Mouse (Mus musculus) forebrain, embryonic 14.5 days (tissue): ENCODE measurements around the gene Pla2g4e. TPM values are rescaled to one million over a fixed set of nuclear protein-coding genes. Genes with fewer than 3 reads are reported as not detected.

Source experiments
- ATAC-seq: fragments of 200-750 bp; cut with Nextera tagmentation; 2 replicates; pipeline ENCODE4 v1.8.0; 2017; ENCODE audit warnings: mild to moderate bottlenecking, moderate library complexity
- DNase-seq: peaks from one replicate; pipeline ENCODE4 v3.0.0-alpha.2; 2015; ENCODE audit warnings: low spot score
- H3K27ac ChIP-seq: fragments of 300-500 bp; sonication (generic); 2 replicates; pipeline ENCODE4 v1.5.1; 2014; ENCODE audit warnings: low read depth, mild to moderate bottlenecking, control low read depth, low read length, moderate library complexity
- H3K27me3 ChIP-seq: fragments of 300-500 bp; sonication (generic); replicated peaks from 2 replicates; pipeline ENCODE4 v1.6.1; 2014; ENCODE audit warnings: low read length, control low read depth, mixed read lengths; ENCODE audit not compliant: control insufficient read depth, insufficient read depth
- H3K36me3 ChIP-seq: fragments of 300-500 bp; sonication (generic); 2 replicates; pipeline ENCODE4 v1.6.1; 2014; ENCODE audit warnings: low read length, control low read depth; ENCODE audit not compliant: control insufficient read depth, insufficient read depth
- H3K4me1 ChIP-seq: fragments of 300-500 bp; sonication (generic); 2 replicates; pipeline ENCODE4 v1.6.1; 2014; ENCODE audit warnings: antibody characterized with exemption, low read length, control low read depth; ENCODE audit not compliant: control insufficient read depth, insufficient read depth
- H3K4me2 ChIP-seq: fragments of 300-500 bp; sonication (generic); 2 replicates; pipeline ENCODE4 v1.6.1; 2014; ENCODE audit warnings: mild to moderate bottlenecking, control low read depth, low read length
- H3K4me3 ChIP-seq: fragments of 300-500 bp; sonication (generic); 2 replicates; pipeline ENCODE4 v1.5.1; 2014; ENCODE audit warnings: low read depth, low read length, control low read depth
- H3K9ac ChIP-seq: fragments of 300-500 bp; sonication (generic); 2 replicates; pipeline ENCODE4 v1.6.1; 2014; ENCODE audit warnings: mild to moderate bottlenecking, low read length, control low read depth, moderate library complexity
- H3K9me3 ChIP-seq: fragments of 300-500 bp; sonication (generic); replicated peaks from 2 replicates; pipeline ENCODE4 v1.6.1; 2016; ENCODE audit warnings: low read length, control low read depth, mixed read lengths; ENCODE audit not compliant: control insufficient read depth
- WGBS: fragments of 180-500 bp; shearing (Covaris S2); extraction: QIAGEN DNeasy Blood & Tissue Kit; methylation state at CpG from one replicate; pipeline ENCODE4 v1.1.7; 2014; 5-methylcytosine and 5-hydroxymethylcytosine counted together
- polyA plus RNA-seq: library from polyadenylated mRNA; unstranded; fragments of >200 nt; fragmentation: Nextera tagmentation; extraction: Ambion mirVana; gene quantifications from 2 replicates; pipeline ENCODE4 v1.2.1, GENCODE M21; 2014

Pla2g4e gene
- polyA plus RNA-seq, 1 experiment from 2014 or later, result 1.1 TPM

- no peak overlapping the region for H3K4me3 ChIP-seq
- H3K4me1 ChIP-seq, result no peaks in the 10 kb centered on the region
- no peaks in the 10 kb centered on the region for H3K36me3 ChIP-seq
- H3K27me3 ChIP-seq, result no peaks in the 10 kb centered on the region
- ATAC-seq, result no peak
- H3K9me3 ChIP-seq, result no peaks in the 10 kb centered on the region
- H3K9ac ChIP-seq, result no peak overlapping the region
- H3K27ac ChIP-seq, result no peak overlapping the region
- 24% methylated on average over 10 of the region's 10 CpGs for WGBS
- no peak overlapping the region for H3K4me2 ChIP-seq
- peak; percentile 52 for DNase-seq
These were observed 71.4 kb downstream of the Pla2g4e start for GRCm38 (mm10) chr2:120173718-120174117.

- Histone ChIP-seq H3K4me1 (no peaks in the 10 kb centered on the region), H3K9ac (no peak overlapping the region), H3K4me2 (no peak overlapping the region), H3K27me3 (no peaks in the 10 kb centered on the region), H3K4me3 (no peak overlapping the region), H3K9me3 (no peaks in the 10 kb centered on the region), H3K27ac (no peak overlapping the region), H3K36me3 (no peaks in the 10 kb centered on the region)
- DNase-seq, result no peak
- WGBS, result 92% methylated on average over 7 of the region's 7 CpGs
- no peak for ATAC-seq
These were observed 73.8 kb downstream of the Pla2g4e start for GRCm38 (mm10) chr2:120171362-120171761.

GRCm38 (mm10) chr2:120170726-120171125, 74.4 kb downstream of the Pla2g4e start:
- Histone ChIP-seq H3K4me1 (no peaks in the 10 kb centered on the region), H3K4me3 (no peak overlapping the region), H3K9ac (no peak overlapping the region), H3K9me3 (no peaks in the 10 kb centered on the region), H3K27me3 (no peaks in the 10 kb centered on the region), H3K36me3 (no peaks in the 10 kb centered on the region), H3K27ac (no peak overlapping the region), H3K4me2 (no peak overlapping the region)
- WGBS, result 48% methylated on average over 1 of the region's 1 CpGs
- peak; percentile 43 for DNase-seq
- no peak for ATAC-seq

- no peak overlapping the region for H3K27ac ChIP-seq
- no peaks in the 10 kb centered on the region for H3K4me1 ChIP-seq
- H3K4me3 ChIP-seq, result no peak overlapping the region
- no peaks in the 10 kb centered on the region for H3K9me3 ChIP-seq
- no peak for DNase-seq
- ATAC-seq, result no peak
- no peak overlapping the region for H3K4me2 ChIP-seq
- H3K36me3 ChIP-seq, result no peaks in the 10 kb centered on the region
- 85% methylated on average over 3 of the region's 3 CpGs for WGBS
- H3K9ac ChIP-seq, result no peak overlapping the region
- no peaks in the 10 kb centered on the region for H3K27me3 ChIP-seq
These were observed 75.8 kb downstream of the Pla2g4e start for GRCm38 (mm10) chr2:120169382-120169781.

- Histone ChIP-seq H3K9me3 (no peaks in the 10 kb centered on the region), H3K9ac (no peak overlapping the region), H3K4me2 (no peak overlapping the region), H3K4me1 (no peaks in the 10 kb centered on the region), H3K27ac (no peak overlapping the region), H3K27me3 (no peaks in the 10 kb centered on the region), H3K36me3 (no peaks in the 10 kb centered on the region), H3K4me3 (no peak overlapping the region)
- DNase-seq (no peak), ATAC-seq (no peak)
- 92% methylated on average over 8 of the region's 8 CpGs for WGBS
These were observed 77.4 kb downstream of the Pla2g4e start for GRCm38 (mm10) chr2:120167763-120168162.

GRCm38 (mm10) chr2:120165474-120165873, 79.7 kb downstream of the Pla2g4e start:
- 80% methylated on average over 10 of the region's 10 CpGs for WGBS
- no peak for ATAC-seq
- H3K4me1 ChIP-seq, result no peaks in the 10 kb centered on the region
- no peak overlapping the region for H3K9ac ChIP-seq
- no peak for DNase-seq
- H3K4me2 ChIP-seq, result no peak overlapping the region
- no peak overlapping the region for H3K27ac ChIP-seq
- no peaks in the 10 kb centered on the region for H3K36me3 ChIP-seq
- H3K9me3 ChIP-seq, result no peaks in the 10 kb centered on the region
- no peak overlapping the region for H3K4me3 ChIP-seq
- no peaks in the 10 kb centered on the region for H3K27me3 ChIP-seq

GRCm38 (mm10) chr2:120159434-120159833, 85.7 kb downstream of the Pla2g4e start:
- H3K36me3 ChIP-seq, result no peaks in the 10 kb centered on the region
- ATAC-seq (no peak), DNase-seq (no peak)
- WGBS, result 92% methylated on average over 2 of the region's 2 CpGs
- no peaks in the 10 kb centered on the region for H3K4me1 ChIP-seq
- no peaks in the 10 kb centered on the region for H3K27me3 ChIP-seq
- no peak overlapping the region for H3K4me2 ChIP-seq
- no peak overlapping the region for H3K27ac ChIP-seq
- H3K9ac ChIP-seq, result no peak overlapping the region
- no peak overlapping the region for H3K4me3 ChIP-seq
- H3K9me3 ChIP-seq, result no peaks in the 10 kb centered on the region

- WGBS, result 26% methylated on average over 1 of the region's 1 CpGs
- H3K27me3 ChIP-seq, result no peaks in the 10 kb centered on the region
- H3K9ac ChIP-seq, result no peak overlapping the region
- no peaks in the 10 kb centered on the region for H3K36me3 ChIP-seq
- no peak overlapping the region for H3K4me2 ChIP-seq
- no peak overlapping the region for H3K27ac ChIP-seq
- no peak overlapping the region for H3K4me3 ChIP-seq
- peaks cover under 1% of the 10 kb centered on the region; the same call in 1 of the 2 replicates for H3K4me1 ChIP-seq
- no peaks in the 10 kb centered on the region for H3K9me3 ChIP-seq
- ATAC-seq, result no peak
- no peak for DNase-seq
These were observed 86.3 kb downstream of the Pla2g4e start for GRCm38 (mm10) chr2:120158846-120159245.

GRCm38 (mm10) chr2:120158016-120158415, 87.1 kb downstream of the Pla2g4e start:
- ATAC-seq (no peak), DNase-seq (peak; percentile 17)
- Histone ChIP-seq H3K4me3 (no peak overlapping the region), H3K9me3 (no peaks in the 10 kb centered on the region), H3K36me3 (no peaks in the 10 kb centered on the region), H3K27ac (no peak overlapping the region), H3K27me3 (no peaks in the 10 kb centered on the region), H3K4me1 (peaks cover 3% of the 10 kb centered on the region; the same call in 1 of the 2 replicates), H3K4me2 (no peak overlapping the region), H3K9ac (no peak overlapping the region)
- WGBS, result 61% methylated on average over 5 of the region's 5 CpGs
